In genomic region chr15:67944330-67945082, GRCm38 (mm10) we compare ENCODE assay signal across 20 mouse cellular contexts.
DNase-seq lines count a peak whose midpoint lies in the region; ATAC-seq and TF ChIP-seq lines count a peak whose summit lies in the region.
"Had no signal": no experiment of that assay in that cellular context is flagged by ENCODE, and none has a peak within 500 bp of the region (broad histone marks: within the 10 kb centered on the region; RNA-seq: fewer than 3 reads in every experiment).

No protein-coding gene starts in this region.

- H3K27ac ChIP-seq in liver, adult 2 months (replicated peaks; ENCODE audit: insufficient read depth, low read depth, low read length): no peak overlapping the region
- H3K27ac ChIP-seq in lung, embryonic 16.5 days (ENCODE audit: low read length): no peak overlapping the region
- H3K27ac ChIP-seq: forebrain, embryonic 10.5 days; forebrain, embryonic 13.5 days; hindbrain, embryonic 10.5 days; hindbrain, embryonic 13.5 days had no signal

- DNase-seq in liver, adult 2 months (ENCODE audit: extremely low read depth, low read depth, low spot score): peak; percentile 30
- no peak for DNase-seq in liver
- DNase-seq in lung, postnatal 14 days: no peak
- no peak for DNase-seq in ovary, postnatal 10 days (ENCODE audit: low spot score)
- DNase-seq: cerebellum, adult 18-20 months; cerebellum, adult 9-10 months; cerebellum, postnatal 14 days; gastrocnemius, postnatal 14 days; heart, adult 11 months; heart, postnatal 36 days had no signal

- no peaks in the 10 kb centered on the region for H3K36me3 ChIP-seq in liver, adult 2 months (ENCODE audit: control insufficient read depth, insufficient read depth, low read length)
- no peaks in the 10 kb centered on the region for H3K36me3 ChIP-seq in lung, embryonic 16.5 days (ENCODE audit: control insufficient read depth, insufficient read depth, low read length)
- H3K36me3 ChIP-seq: forebrain, embryonic 10.5 days; hindbrain, embryonic 10.5 days; hindbrain, embryonic 13.5 days had no signal

- no peaks in the 10 kb centered on the region for H3K79me2 ChIP-seq in liver, adult 2 months (ENCODE audit: control insufficient read depth, insufficient read depth, low read length)

- no peaks in the 10 kb centered on the region for H3K4me1 ChIP-seq in liver, adult 2 months (ENCODE audit: control insufficient read depth, insufficient read depth, low read length)
- H3K4me1 ChIP-seq in lung, embryonic 16.5 days (replicated peaks; ENCODE audit: control insufficient read depth, insufficient read depth, low read length): no peaks in the 10 kb centered on the region
- H3K4me1 ChIP-seq: forebrain, embryonic 10.5 days; forebrain, embryonic 13.5 days; hindbrain, embryonic 13.5 days had no signal

- WGBS in liver, adult 2 months: 84% methylated on average over 3 of the region's 3 CpGs
- 50% methylated on average over 3 of the region's 3 CpGs for WGBS in lung, embryonic 16.5 days

- H3K4me2 ChIP-seq in lung, embryonic 16.5 days (ENCODE audit: low read depth, low read length): no peak overlapping the region
- H3K4me2 ChIP-seq: forebrain, embryonic 13.5 days; heart, embryonic 11.5 days; hindbrain, embryonic 13.5 days had no signal

- no peaks in the 10 kb centered on the region for H3K9me3 ChIP-seq in lung, embryonic 16.5 days (ENCODE audit: control insufficient read depth, low read length)
- H3K9me3 ChIP-seq: forebrain, embryonic 10.5 days; forebrain, embryonic 13.5 days; hindbrain, embryonic 10.5 days; hindbrain, embryonic 13.5 days had no signal

- TF ChIP-seq CTCF in liver, adult 2 months (IDR thresholded peaks at IDR 0.05; ENCODE audit: low read depth, low read length): no peak

- TF ChIP-seq POLR2A in liver, adult 2 months (IDR thresholded peaks at IDR 0.05; ENCODE audit: extremely low read depth, insufficient read depth, low read length): no peak

- H3K9ac ChIP-seq in liver, adult 2 months (ENCODE audit: low read depth, low read length): no peak overlapping the region
- H3K9ac ChIP-seq in lung, embryonic 16.5 days (ENCODE audit: low read length): no peak overlapping the region
- H3K9ac ChIP-seq: forebrain, embryonic 13.5 days; hindbrain, embryonic 13.5 days had no signal

- H3K4me3 ChIP-seq in liver, adult 2 months (ENCODE audit: insufficient read depth, low read depth, low read length): no peak overlapping the region
- H3K4me3 ChIP-seq in lung, embryonic 16.5 days (ENCODE audit: low read length): no peak overlapping the region
- H3K4me3 ChIP-seq: forebrain, embryonic 10.5 days; forebrain, embryonic 13.5 days; hindbrain, embryonic 10.5 days; hindbrain, embryonic 13.5 days had no signal

- peak; percentile 87 for ATAC-seq in lung, embryonic 16.5 days (ENCODE audit: low read depth)
- ATAC-seq in megakaryocyte, adult 5-6 weeks (ENCODE audit: poor library complexity, severe bottlenecking): peak; percentile 33; the same call in 1 of the 2 replicates
- ATAC-seq: activated CD4-positive, CD25-positive, alpha-beta regulatory T cell, adult 4 months; forebrain, embryonic 13.5 days; forebrain, embryonic 16.5 days; hindbrain, embryonic 16.5 days had no signal

- H3K27me3 ChIP-seq in liver, adult 2 months (ENCODE audit: control insufficient read depth, insufficient read depth, low read length): no peaks in the 10 kb centered on the region
- no peaks in the 10 kb centered on the region for H3K27me3 ChIP-seq in lung, embryonic 16.5 days (ENCODE audit: control insufficient read depth, insufficient read depth, low read depth, low read length)
- H3K27me3 ChIP-seq: forebrain, embryonic 13.5 days; hindbrain, embryonic 13.5 days had no signal
